Mouse (Mus musculus) gastrocnemius, adult 8-10 months (tissue): ENCODE results near the gene Poglut1. TPM values are rescaled to one million over a fixed set of nuclear protein-coding genes. Genes with fewer than 3 reads are reported as not detected.

Source experiments
- DNase-seq, 2 experiments: peaks; one replicate each; pipeline ENCODE4 v3.0.0; 2022; ENCODE audit warnings: low spot score in 2 of 2
- total RNA-seq, 4 experiments: library from RNA; stranded (reverse); gene quantifications; 2 replicates each; pipeline ENCODE4 v1.2.4; 2022

Gene Poglut1
- total RNA-seq, result 10 to 100 TPM in 3 of 4 experiments, 1 to 10 TPM in 1; 8.9 to 11.1 (median 10.5) TPM

DNA sequence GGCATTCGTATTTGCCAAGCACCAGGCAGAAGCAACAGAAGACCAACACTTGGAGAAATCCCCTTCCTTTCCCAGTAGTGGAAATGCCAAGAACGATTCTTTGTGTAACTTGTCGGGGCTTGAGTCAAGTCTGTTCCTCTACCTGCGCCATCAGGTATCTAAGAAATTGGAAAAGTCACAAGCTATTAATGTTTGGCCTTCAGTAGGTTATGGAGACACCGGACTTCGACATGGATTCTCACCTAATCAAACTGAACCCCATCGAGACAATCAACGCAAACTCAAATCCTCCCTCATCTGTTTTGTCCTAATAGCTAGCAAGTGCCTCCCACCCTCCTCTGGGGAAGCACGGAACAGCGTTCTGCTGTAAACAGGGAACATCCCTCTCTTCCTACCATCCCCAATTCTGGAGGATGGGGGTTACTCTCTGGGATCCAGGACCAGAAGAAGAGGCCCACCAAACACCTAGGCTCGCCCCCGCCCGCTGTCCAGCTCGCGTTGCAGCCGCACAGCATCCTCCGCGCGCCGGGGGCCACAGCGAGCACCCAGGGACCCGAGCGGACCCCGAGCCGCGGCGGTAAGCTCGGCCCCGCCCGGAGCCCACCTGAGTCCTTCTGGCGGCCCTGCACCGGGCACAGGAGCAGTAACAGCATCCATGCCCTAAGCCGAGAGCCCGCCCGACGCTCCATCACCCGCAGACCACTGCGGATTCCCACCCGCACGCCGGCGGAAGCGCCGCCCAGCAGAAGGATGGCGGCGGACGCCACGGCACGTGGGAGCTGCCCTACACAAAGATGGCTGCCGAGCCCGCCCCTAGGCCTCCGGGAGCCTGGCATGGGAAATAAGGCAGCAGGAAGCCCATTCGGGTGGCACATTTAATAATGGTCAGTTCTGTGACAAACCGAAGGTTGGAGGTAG lies at the start of gene Poglut1:
TSS of gene Poglut1 (minus strand) at position 780 of the 918 bp plus-strand sequence.
- DNase-seq, result peak; percentile 56 to 58

DNA sequence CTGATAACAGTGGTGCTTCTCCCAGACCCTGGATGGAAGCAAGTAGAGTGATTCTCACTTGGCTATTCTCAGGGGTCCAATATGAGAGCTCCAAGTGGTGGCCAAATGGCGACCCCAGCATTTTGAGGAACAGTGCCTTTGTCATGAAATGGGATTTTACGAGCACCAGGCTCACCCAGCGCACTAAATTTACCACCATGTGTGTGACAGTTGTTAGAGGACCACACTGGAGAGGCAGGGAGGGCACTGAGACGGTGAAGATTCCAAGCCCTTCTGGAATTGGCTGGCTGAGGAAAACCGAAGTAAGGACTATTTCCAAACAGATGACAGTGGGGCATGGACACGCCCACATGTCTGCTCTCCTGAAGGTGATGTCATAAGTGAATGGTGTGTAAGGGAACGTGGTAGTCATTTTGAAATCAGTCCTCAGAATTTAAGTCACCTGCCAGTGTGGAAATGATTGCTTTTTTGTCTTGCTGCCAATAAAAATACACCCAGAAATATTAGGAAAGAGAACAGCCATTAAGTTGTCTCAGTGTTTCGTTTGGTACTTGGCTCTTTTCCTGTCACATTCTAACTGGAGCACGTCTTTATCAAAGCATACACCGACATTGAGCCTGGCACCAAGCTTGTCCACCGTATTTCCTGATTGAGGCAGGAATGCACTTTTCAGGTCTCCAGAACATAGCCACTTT lies 49.1 kb upstream of the Poglut1 start:
- no peak for DNase-seq

GRCm38 (mm10) chr16:38596651-38597050 lies 46.6 kb upstream of the Poglut1 start:
- DNase-seq, result no peak

GRCm38 (mm10) chr16:38596099-38596498 lies 46.0 kb upstream of the Poglut1 start:
- DNase-seq, result no peak

- DNase-seq, result no peak
Observed at GRCm38 (mm10) chr16:38594435-38594834, 44.4 kb upstream of the Poglut1 start.

DNA sequence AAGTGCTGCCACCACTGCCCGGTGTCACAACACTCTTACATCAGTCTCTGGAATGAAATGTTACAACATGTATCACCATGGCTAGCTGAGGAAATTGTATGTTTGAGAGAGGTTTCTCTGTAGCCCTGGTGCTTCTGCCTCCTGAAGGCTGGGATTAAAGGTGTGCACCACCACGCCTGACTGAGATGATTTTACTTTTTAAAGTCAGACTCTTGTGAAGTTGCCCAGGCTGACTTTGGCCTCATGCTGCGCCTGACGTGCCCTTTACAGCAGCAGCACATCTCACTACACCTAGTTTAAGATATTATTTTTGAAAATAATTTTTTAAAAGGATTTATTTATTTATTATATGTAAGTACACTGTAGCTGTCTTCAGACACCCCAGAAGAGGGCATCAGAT lies 42.9 kb upstream of the Poglut1 start:
- no peak for DNase-seq

GRCm38 (mm10) chr16:38592026-38592678 lies 42.1 kb upstream of the Poglut1 start:
- DNase-seq, result no peak

DNA sequence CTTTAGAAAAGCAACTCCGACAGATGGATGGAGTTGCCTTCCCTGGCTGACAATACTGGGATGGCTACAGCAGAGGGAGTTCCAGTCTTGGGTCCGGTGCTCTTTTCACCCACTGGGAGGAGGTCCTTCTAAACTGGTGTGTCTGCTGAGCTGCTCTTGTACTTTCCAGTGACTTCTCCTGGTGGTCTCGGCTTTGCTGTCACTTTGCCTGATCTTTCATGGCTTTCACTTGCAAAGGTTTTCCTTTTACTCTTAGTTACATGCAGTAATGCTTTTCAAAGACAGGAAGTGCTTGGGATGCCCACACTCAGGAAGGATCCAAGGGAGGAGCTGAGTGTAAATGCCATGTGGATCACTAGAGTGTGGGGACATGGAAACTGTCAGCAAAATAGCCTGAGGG lies 41.4 kb upstream of the Poglut1 start:
- DNase-seq, result no peak

GRCm38 (mm10) chr16:38587572-38587971 lies 37.5 kb upstream of the Poglut1 start:
- DNase-seq, result no peak

GRCm38 (mm10) chr16:38587163-38587562 lies 37.1 kb upstream of the Poglut1 start:
- DNase-seq, result no peak

- no peak for DNase-seq
Observed at GRCm38 (mm10) chr16:38585186-38585585, 35.1 kb upstream of the Poglut1 start.

DNA sequence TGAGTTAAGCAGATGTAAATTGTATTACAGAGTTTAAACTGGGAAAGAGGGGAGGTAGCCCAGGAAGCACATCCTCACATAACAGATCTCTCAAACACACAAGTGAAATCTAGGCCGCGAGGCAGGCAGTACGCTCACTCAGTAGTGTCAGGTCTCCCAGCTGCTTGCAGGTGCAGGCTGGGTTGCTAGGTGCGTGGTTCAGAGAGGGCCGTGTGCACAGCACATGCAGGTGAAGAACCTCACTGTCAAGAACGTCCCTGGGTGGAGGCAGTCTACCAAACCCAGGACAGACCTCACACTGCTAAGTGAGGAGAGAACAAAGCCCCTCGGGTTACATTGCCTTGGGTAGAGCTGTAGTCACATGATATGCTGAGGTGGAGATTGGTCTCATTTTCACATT lies 34.7 kb upstream of the Poglut1 start:
- DNase-seq, result no peak

DNA sequence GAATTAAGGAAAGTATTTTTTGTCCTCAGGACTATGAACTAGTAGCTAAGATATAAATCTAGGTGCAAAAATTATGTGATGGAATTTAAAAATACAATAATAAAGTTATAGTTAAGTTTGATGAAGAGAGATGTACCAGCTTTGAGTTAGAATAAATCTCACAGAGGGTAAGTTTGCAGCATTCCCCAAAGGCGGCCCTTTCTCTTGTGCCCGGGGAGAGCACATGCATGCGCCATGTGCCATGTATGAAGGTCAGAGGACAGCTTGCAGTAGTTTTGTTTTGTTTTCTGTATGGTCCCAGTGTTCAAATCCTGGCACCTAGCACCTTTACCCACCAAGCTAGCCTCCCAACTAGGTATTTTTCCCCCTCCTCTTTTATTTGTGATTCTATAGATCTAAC lies 21.4 kb upstream of the Poglut1 start:
- no peak for DNase-seq

GRCm38 (mm10) chr16:38568192-38568591 lies 18.1 kb upstream of the Poglut1 start:
- DNase-seq, result no peak

- no peak for DNase-seq
Observed at GRCm38 (mm10) chr16:38563516-38563915, 13.5 kb upstream of the Poglut1 start.

DNA sequence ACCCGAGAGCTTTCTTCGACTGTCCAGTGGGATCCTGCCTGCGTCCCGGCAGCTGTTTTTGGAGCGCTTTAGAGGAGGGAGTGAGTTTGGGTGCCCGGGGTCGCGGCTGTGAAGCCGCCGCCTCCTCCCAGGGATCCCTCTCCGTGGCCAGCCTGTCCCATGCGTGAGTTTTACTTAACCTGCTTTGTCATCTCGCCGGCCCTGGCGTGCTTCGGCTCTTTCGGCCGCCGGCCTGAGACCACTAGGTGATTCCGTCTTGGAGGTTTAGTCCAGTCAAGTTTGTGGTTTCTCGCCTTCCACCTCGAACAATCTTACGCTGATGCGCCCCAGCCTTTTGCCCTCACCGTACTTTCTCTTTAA lies 12.9 kb upstream of the Poglut1 start:
- DNase-seq, result no peak

DNA sequence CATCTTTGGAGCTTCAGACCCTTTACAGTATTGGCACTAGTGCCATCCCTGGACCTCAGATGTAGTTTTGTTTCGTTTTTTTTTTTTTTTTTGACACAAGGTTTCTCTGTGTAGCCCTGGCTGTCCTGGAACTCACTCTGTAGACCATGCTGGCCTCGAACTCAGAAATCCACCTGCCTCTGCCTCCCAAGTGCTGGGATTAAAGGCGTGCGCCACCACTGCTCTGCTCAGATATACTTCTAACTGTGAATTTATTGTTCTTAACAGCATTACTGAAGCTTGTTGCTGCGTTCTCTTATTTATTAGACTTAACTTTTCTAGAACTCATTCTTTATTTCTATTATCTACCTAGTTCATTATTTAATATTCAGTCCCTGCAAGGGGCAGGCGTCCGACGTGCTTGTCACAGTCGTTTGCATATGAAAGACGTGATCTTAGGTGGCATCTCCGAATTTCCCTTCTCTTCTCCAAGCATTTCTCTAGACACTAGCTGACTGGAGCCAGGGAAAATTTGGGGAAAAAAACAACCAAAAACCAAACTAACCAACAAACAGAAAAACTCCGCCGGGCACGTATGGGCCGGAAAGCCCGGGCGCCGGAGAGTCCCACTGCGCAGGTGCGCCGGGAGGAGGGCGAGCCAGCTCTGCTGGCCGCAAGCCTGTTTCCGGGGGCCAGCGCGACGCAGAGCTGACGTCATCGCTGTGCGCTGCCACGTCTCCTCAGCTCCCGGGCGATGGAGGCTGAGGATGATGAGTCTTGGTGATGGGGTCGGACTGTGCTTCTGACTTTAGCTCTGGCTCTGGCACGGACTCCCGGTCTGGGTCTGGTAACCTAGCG lies 12.3 kb upstream of the Poglut1 start:
- peak; percentile 82 to 89 for DNase-seq

GRCm38 (mm10) chr16:38558221-38558748 lies 8.2 kb upstream of the Poglut1 start, which contains the start of gene Tmem39a:
TSS of gene Tmem39a (plus strand) at chr16:38558698.
- no peak for DNase-seq

GRCm38 (mm10) chr16:38555988-38556387 lies 5.9 kb upstream of the Poglut1 start:
- no peak for DNase-seq

DNA sequence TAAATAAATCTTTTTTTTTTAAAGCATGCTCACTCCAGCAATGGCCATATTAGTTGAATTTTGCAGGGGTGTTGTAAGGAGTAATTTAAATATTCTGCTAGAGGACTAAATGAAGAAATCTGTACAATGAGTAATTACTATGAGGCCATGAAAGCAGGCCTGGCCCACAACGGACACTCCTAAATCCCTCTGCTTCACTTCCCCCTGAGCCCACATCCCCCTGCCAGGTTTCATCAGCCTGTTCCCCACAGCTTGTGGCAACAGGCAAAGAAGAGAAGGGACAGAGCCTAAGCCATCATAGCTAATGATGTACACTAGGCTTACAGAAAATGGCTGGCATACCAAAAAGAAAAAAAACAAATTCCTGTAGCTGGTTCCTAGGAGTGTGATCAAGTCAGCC lies 2.1 kb downstream of the Poglut1 start:
- no peak for DNase-seq
